Mouse (Mus musculus) c-Kit-positive CD71-negative TER-119-negative erythroid progenitor cells, embryonic 14.5 days (primary cell): Measurements from ENCODE around the gene Srek1.

ENCODE experiments used
- DNase-seq: peaks from one replicate; pipeline ENCODE4 v3.0.0-alpha.2; 2013; ENCODE audit warnings: low read depth

Srek1 gene

DNA sequence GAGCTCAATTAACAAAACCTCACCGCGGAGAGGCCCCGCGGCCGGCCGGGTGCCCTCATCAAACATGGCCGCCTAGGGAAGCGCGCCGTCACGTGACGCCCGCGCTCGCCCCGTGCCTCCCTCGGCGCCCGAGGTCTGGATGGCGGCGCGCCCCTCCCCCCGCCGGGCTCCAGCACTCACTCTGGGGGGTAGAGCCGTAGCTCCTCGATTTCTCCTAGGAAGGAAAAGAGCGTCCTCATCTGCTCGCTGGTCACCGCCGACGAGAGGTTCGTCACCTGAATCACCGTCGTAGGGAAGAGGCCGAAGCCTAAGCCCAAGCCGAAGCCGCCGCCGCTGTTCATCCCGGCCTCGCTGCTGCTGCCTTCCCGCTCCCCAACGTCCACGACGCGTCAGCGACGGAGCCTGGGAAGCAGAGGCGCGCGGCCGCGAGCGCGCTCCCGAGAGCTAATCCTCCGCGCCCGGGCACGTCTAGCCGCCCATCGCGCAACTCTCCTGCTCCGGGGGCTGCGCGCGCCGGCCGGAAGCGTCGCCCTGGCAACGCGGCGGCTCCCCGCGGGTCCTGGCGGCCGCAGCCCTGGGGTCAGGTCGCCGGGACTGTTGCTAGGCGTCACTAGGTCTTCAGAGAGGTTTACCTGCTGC, at the start of gene Srek1:
Gene Srek1, minus strand, starts transcription at position 490 of the 639 bp plus-strand sequence.
- DNase-seq: peak; percentile 74

- DNase-seq: no peak
These were observed 47.9 kb upstream of the Srek1 start for GRCm38 (mm10) chr13:103822270-103822669.

GRCm38 (mm10) chr13:103819377-103819776, 45.0 kb upstream of the Srek1 start:
- no peak for DNase-seq

DNA sequence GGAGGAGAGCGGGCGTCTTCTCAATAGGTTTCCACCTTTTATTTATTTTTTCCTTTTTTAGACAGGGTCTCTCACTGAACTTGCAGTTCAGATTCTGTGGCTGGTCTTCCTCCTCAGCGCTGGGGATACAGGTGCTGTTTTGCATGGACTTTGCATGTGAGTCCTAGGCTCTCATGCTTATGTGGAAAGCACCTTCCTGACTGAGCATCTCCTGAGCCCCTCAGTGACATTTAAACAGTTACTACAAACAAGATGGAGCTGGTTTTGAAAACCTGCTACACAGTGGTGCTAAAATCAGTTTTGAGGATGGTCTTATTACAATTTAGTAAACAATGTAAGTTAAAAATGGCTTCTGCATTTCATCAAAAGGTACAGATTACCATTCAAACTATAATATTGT, 43.5 kb upstream of the Srek1 start:
- DNase-seq: no peak

- DNase-seq: no peak
These were observed 33.1 kb upstream of the Srek1 start for GRCm38 (mm10) chr13:103807464-103807863.

- no peak for DNase-seq
These were observed 31.9 kb upstream of the Srek1 start for GRCm38 (mm10) chr13:103806210-103806851.

- no peak for DNase-seq
These were observed 29.3 kb upstream of the Srek1 start for GRCm38 (mm10) chr13:103803721-103804120.

DNA sequence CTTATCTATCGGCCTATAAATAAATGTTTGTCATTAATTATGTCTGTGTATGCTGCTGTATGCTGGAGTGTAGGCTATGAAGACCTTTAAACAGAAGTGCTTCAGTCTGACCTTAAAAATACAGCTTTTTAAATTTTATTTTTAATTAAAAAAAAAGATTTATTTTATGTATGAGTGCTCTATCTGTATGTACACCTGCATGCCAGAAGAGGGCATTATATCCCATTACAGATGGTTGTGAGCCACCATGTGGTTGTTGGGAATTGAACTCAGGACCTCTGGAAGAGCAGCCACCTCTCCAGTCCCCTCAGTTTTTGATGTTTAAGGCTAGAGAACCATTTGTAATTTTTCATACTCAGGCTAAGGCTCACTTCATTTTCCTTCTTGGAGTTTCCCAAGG, 26.6 kb upstream of the Srek1 start:
- no peak for DNase-seq

DNA sequence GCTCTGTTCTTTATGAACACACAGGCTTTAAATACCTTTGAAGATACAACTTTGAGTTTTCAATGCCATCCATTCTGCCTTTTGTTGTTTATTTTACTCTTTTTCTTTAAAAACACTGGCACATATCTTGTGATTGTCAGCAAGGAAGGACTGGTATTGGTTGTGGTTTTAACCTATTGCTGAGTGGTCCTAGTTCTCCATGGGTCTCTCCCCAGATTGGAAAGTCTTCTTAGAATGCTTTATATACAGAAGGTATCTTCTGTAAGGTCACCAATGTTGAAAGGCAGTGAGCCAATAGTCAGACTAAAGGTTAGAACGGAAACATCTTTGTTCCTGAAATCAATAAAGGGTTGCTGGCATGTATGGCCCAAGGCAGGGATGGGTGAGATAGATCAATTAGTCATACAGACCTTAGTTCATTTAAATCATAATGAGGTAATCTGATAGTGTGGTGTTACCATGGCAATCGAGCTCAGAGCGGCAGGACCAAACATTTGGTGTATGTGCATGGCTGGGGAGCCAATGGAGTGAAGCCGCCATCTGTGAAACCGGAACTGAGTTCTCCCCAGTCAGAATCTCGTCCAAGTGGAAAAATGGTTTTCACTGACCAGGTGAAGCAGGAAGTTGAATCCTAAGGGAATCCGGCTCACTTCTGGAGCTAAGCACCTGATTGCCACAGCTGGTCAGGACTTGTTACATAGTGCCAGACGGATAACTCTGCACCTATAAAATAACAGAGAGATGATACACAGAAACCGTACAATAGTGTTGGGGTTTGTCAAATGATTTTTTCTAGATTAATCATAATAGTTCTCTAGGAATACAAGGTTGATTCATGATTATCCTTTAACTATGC, 20.5 kb upstream of the Srek1 start:
- no peak for DNase-seq

DNA sequence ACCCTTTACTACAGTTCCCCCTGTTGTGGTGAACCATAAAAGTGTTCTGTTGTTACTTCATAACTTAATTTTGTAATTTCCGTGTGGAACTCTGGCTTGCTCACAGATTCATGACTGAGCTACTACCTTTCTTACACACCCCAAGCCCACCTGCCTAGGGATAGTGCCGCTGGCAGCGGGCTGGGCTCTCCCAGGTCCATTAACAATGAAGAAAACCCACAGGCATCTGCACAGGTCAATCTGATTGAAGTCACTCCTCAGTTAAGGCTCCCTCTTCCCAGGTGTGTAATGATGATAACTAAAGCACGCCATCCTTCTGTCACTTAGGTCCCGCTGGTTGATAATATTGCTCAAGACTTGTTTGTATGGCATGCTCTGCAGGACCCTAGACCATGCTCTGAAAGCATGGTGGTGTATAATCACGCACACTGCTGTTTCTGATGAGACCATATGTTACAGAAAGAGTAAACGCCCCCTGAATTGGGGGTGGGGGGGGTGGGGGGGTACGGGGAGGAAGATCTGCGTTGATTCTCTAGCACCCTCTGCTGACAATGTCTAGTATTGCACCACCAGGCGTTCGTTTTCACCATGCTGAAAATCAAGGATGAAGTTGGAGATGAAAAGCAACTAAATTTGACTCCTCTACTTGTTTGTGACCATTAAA, 5.6 kb upstream of the Srek1 start:
- DNase-seq: peak; percentile 46

- DNase-seq: no peak
These were observed 2.7 kb upstream of the Srek1 start for GRCm38 (mm10) chr13:103777126-103777525.

DNA sequence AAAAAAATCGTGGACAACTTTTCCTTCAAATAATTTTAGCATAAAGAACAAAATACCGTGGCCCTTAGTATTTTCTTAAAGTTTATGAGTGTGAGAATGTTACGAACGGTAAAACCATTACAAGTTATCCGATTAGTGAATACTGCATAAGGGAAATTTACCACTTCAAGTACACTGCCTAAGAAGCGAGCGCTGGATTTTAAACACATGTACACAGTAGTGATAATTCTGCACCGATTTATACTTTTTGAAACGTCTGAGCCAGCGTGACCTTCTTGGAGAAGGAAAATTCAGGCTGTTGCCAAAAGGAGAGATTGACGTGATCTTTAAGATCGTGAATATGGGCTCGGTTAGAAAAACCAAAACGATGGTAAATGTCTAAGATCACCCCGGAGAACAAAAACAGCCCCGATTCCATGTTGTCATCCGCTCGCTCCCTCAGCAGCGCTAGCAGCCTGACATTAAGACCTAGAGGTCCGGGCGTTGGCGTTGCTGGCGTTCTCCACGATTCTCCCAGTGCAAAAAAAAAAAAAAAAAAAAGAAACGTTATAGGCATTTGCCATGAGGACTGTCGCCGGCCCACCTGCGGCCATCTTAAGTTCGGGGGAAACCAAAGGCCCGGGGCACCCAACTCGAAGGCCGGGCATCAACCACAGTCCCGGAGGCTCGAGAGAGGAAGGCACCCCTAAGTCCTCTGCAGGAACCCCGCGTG, 845 bp downstream of the Srek1 start:
- peak; percentile 44 for DNase-seq

DNA sequence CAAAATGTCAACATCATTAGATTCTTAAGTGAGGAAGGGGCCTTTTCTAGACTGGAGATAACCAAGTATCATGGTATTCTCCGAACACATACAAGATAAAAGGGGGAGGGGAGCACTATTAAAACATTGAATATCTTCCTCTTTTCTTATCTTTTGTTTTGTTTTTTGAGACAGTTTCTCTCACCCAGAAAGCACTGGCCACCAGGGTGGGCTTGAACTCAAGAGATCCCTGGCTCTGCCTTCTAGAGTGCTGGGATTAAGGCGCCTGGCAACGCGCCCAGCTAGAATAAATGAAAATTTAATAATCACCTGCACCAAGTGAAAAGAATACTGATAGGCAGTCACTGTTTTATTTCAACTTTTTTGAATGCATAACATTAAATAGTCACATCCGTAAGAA, 1.5 kb downstream of the Srek1 start:
- DNase-seq: no peak

DNA sequence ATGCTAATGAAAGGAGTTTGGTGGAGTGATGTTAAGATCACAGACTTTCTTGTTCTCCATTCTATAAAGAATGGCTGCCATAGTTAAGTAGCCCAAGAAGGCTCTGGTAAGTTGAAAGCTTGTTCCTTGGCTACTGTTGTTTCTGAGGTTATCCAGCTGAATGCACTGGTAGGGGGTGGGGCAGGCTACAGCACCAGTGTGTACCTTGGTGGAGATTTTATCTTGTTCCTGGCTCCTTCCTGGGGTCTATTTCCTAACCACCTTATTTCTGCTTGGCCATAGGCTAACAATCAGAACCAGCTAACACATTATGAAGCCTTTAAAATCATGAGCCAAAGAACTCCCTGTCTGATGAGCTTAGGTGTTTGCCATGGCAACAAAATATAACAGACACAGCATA, 3.6 kb downstream of the Srek1 start:
- no peak for DNase-seq

- no peak for DNase-seq
These were observed 6.5 kb downstream of the Srek1 start for GRCm38 (mm10) chr13:103767935-103768334.

DNA sequence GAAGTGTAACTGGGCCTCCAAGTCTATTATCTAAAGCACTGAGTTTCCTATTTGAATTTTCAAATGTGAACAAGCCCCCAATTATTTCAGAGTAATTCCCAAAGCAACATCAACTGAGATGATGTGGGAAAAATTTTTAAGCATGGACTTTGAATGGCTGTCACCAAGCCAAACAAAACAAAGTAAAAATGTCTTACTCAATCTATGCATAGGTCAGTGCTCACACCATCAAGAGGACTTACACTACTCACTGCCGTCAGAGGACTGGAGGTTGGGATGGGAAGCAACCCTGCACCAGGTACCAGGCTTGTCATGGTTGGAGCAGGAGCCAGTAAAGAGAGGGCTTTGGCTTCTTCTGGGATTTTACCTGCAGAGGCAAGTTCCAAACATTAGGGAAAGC, 10.8 kb downstream of the Srek1 start:
- DNase-seq: no peak

DNA sequence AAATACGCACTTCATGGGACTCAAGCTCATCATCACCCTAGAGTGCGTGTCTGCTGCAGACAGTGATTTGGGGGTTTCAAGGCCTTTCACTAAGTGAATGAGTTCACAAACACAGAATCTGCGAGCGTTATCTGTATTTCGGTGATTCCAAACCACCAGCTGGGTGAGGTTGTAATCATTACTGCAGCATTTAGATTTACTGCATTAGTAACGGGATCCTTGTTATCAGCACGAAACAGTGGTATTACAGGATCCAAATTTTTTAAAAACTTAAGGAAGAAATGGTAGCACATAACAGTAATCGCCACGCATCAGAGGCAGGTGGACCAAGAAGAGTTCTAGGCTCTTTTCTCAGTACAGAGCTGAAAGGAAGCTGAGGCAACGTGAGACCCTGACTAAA, 12.4 kb downstream of the Srek1 start:
- DNase-seq: no peak

DNA sequence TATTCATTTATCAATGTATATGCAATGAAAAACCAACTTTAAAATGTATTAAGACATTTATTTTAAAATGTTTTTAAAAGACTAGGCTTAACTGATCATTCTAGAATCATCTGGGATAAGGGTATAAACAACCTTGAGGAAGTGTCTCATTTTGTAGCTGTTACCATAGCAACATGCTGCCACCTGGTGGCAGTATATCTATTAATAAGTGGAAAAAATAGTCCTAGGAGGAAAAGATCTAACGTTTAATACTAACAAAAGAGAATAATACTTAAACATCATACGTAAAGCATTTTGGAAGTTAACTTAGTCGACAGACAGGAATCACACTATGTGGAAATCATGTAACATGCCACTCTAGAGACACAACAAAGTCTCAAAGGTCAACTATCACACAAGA, 23.0 kb downstream of the Srek1 start:
- no peak for DNase-seq

DNA sequence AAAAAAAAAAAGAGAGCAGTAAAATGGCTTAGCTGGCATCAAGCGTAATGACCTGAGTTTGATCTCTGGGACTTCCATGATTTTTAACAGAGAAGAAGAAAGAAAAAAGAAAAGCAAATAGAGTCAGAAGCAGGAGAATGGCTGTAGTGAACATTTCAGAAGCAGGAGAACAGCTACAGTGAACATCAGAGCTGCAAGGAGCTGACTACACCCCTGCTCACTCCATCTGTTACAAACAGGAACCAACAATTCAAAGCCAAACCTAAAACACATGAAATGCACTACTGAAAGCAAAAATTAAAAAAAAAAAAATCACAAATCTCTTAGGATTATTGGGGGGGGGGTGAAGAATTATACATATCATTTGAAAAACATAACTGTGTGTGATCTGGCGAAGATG, 28.7 kb downstream of the Srek1 start:
- no peak for DNase-seq

- DNase-seq: no peak
These were observed 29.2 kb downstream of the Srek1 start for GRCm38 (mm10) chr13:103745160-103745559.

DNA sequence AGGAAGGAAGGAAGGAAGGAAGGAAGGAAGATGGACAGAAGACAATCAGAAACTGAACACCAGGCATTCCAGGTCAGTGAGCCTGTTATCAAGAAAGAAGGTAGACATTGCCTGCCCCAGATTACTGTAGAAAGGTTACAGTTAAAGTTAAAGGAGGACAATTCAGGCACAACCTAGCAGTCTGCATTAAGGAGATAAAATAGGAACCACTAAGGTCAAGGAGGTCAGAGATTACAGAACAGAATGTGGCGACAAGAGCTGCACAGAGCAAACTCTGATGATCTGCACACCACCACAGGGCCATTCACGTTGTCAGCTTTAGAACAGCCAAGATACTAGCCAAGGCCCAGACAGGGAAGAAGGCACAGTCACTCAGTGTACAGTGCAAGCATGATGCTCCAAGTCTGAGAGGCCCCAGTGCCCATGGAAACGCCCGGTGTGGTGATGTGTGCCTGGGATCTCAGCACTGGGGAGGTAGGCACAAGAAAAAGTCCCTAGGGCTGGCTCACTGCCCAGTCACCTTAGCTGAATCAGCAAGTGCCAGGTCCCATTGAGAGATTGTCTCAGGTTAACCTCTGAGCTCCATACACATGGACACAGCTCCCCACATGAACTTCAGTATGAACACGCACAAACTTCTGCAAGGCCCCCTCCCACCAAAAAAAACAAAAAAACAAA, 38.9 kb downstream of the Srek1 start:
- peak; percentile 7 for DNase-seq
